Mouse (Mus musculus) heart, adult 2 months (tissue): ENCODE results near the gene Eps8l3. TPM values are rescaled to one million over a fixed set of nuclear protein-coding genes. Genes with fewer than 3 reads are reported as not detected.

Experiments used
- DNase-seq, 2 experiments: peaks; one replicate each; pipeline ENCODE4 v3.0.0; 2021
- H3K27ac ChIP-seq: fragments of 200-600 bp; 2 replicates; pipeline ENCODE4 v1.8.1; 2022
- H3K27me3 ChIP-seq: fragments of 200-500 bp; 2 replicates; pipeline ENCODE4 v1.6.1; 2012; ENCODE audit warnings: mild to moderate bottlenecking, low read length, inconsistent platforms, mixed read lengths; ENCODE audit not compliant: control insufficient read depth, insufficient read depth
- H3K36me3 ChIP-seq: fragments of 200-500 bp; 2 replicates; pipeline ENCODE4 v1.6.1; 2012; ENCODE audit warnings: low read length, inconsistent platforms; ENCODE audit not compliant: control insufficient read depth, insufficient read depth
- H3K4me1 ChIP-seq: fragments of 200-500 bp; 2 replicates; pipeline ENCODE4 v1.6.1; 2011; ENCODE audit warnings: low read length; ENCODE audit not compliant: control insufficient read depth, insufficient read depth
- H3K4me3 ChIP-seq: fragments of 200-600 bp; 2 replicates; pipeline ENCODE4 v1.8.1; 2022
- H3K79me2 ChIP-seq: fragments of 200-500 bp; replicated peaks from 2 replicates; pipeline ENCODE4 v1.6.1; 2012; ENCODE audit warnings: mild to moderate bottlenecking, inconsistent platforms, low read length, moderate library complexity, mixed read lengths; ENCODE audit not compliant: control insufficient read depth, insufficient read depth
- H3K9ac ChIP-seq: fragments of 200-500 bp; 2 replicates; pipeline ENCODE4 v1.6.1; 2012; ENCODE audit warnings: low read depth, mild to moderate bottlenecking, control low read depth, inconsistent platforms, low read length, mixed read lengths
- CTCF ChIP-seq: fragments of 200-600 bp; IDR thresholded peaks from 2 replicates; pipeline ENCODE4 v1.8.1; 2022; ENCODE audit warnings: antibody characterized with exemption, mild to moderate bottlenecking, moderate library complexity
- EP300 ChIP-seq: fragments of 200-500 bp; IDR thresholded peaks from 2 replicates; pipeline ENCODE4 v1.6.1; 2011; ENCODE audit warnings: low read depth, low read length, control low read depth; ENCODE audit not compliant: insufficient read depth
- POLR2A ChIP-seq: fragments of 200-500 bp; IDR thresholded peaks from 2 replicates; pipeline ENCODE4 v1.6.1; 2011; ENCODE audit warnings: mild to moderate bottlenecking, low read depth, low read length, control low read depth; ENCODE audit not compliant: insufficient read depth
- WGBS: fragments of 180-500 bp; shearing (Covaris S2); methylation state at CpG from one replicate; pipeline ENCODE4 v1.1.7; 2018; 5-methylcytosine and 5-hydroxymethylcytosine counted together
- intact Hi-C: fragments of 180-260 bp; cut with DNase I; formaldehyde crosslinking; loops from one replicate; pipeline ENCODE4 v1.15.1; 2025
- polyA plus RNA-seq: library from polyadenylated mRNA; depleted of rRNA; stranded (reverse); fragments of >200 nt; gene quantifications from 2 replicates; pipeline ENCODE4 v1.2.3, GENCODE M21; 2012
- total RNA-seq, 2 experiments: library from RNA; stranded (reverse); gene quantifications; 2 replicates each; pipeline ENCODE4 v1.2.3; 2021

Eps8l3 gene
- total and polyA plus RNA-seq, 3 experiments = not detected

DNA sequence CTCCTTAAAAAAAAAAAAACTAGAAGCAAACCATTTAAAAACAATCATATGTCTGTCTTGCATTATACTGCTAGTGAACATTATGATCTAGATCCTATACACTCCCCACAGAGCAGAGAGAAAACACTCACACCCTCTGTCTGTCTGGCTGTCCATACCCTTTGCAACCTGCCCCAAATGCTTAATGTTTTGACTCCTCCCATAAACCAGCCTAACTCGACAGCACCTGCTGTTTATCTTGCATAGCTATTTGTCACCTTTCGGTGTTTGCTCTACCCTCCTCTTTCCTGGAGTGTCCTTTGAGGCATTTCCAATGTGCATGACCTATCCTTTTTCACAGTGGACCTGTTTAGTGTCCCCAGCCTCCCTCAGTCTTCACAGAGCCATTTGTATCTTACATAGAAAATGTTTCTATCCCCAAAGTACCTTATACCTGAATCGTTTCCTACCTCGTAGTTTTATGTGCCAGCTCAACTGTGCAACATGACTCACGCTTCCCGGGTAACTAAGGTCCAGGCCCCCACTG, 18.2 kb downstream of the Eps8l3 start:
- no peaks in the 10 kb centered on the region for H3K27me3 ChIP-seq
- intact Hi-C loops = no loop called here
- H3K79me2 ChIP-seq = no peaks in the 10 kb centered on the region
- 8% methylated on average over 6 of the region's 6 CpGs for whole genome bisulfite sequencing
- H3K9ac ChIP-seq = 0 out of 2 replicates have a peak overlapping the region, but pooled peaks have one; percentile 28
- H3K36me3 ChIP-seq = no peaks in the 10 kb centered on the region
- H3K4me3 ChIP-seq = peak overlapping the region; percentile 69
- DNase-seq = no peak
- peak overlapping the region; percentile 85; the same call in 1 of the 2 replicates for H3K27ac ChIP-seq
- no peaks in the 10 kb centered on the region for H3K4me1 ChIP-seq
- TF ChIP-seq EP300 (no peak), CTCF (no peak), POLR2A (no peak)

DNA sequence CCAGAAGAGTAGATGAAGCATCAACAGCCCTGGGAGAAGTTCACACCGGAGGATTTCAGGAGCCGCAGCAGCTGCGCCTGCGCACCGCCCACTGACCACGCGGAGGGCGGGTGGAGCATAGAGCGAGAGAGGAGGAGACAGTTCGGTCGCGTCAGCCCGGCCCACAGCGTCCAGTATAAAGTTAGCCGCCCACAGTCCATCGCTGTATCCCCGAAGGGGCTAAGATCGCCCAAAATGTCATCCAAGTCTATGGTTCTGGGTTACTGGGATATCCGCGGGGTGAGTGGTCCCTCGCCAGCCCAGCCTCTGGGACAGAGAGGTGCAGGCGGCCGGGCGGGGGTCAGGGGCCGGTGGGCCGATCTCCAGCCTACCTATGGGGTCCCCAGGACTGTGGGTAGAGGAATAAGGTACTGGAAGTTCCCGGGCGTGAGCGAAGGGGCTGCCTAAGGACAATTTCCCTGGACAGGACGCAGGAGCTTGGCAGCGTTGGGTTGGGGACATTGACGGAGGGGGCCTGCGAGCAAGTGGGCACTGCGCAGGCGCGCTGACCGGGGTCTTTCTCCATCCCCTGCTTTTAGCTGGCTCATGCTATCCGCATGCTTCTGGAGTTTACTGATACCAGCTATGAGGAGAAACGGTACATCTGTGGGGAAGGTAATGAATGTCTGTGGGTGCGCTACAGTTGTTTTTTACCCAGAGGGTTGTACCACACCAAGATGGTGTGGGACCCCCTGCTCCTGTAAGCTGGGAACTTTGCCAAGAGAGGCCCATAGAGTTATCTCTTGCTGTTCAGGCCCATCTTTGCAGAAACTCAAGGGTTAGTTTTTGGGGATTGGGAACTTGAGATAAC, 18.9 kb downstream of the Eps8l3 start, which contains the start of gene Gstm5:
Gene Gstm5 (plus strand): TSS at position 102 of the 850 bp plus-strand sequence.
- Histone ChIP-seq H3K27ac (peak within 1 kb of the TSS; percentile 85), H3K36me3 (no peaks in the 10 kb centered on the region), H3K79me2 (no peaks in the 10 kb centered on the region), H3K4me3 (peak within 1 kb of the TSS; percentile 69), H3K4me1 (no peaks in the 10 kb centered on the region), H3K27me3 (no peaks in the 10 kb centered on the region), H3K9ac (peak within 1 kb of the TSS; percentile 59)
- DNase-seq = peak; percentile 86
- TF ChIP-seq CTCF = no peak
- peak; percentile 83 for TF ChIP-seq POLR2A
- no peak for TF ChIP-seq EP300
- 7% methylated on average over 40 of the region's 40 CpGs for WGBS
- intact Hi-C loops = no loop called here

DNA sequence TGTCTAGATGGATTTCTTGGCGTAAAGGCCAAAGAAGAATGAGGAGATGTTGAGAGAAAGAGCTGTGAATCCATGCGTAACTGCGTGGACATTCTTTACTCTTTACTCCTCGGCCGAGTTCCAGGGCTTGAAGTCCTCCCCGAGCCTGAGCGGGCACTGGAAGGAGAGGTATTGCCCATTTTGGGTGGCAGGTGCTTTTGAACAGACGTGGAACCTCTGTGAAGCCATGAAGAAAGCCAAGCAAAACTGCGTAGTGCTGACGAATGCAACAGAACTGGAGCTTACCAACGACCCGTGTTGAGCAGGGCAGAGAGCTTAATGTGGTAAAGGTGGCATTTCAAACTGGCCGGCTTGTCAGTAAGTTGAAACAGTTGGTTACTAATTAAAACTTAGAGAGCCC, 21.7 kb downstream of the Eps8l3 start:
- 93% methylated on average over 13 of the region's 13 CpGs for WGBS

DNA sequence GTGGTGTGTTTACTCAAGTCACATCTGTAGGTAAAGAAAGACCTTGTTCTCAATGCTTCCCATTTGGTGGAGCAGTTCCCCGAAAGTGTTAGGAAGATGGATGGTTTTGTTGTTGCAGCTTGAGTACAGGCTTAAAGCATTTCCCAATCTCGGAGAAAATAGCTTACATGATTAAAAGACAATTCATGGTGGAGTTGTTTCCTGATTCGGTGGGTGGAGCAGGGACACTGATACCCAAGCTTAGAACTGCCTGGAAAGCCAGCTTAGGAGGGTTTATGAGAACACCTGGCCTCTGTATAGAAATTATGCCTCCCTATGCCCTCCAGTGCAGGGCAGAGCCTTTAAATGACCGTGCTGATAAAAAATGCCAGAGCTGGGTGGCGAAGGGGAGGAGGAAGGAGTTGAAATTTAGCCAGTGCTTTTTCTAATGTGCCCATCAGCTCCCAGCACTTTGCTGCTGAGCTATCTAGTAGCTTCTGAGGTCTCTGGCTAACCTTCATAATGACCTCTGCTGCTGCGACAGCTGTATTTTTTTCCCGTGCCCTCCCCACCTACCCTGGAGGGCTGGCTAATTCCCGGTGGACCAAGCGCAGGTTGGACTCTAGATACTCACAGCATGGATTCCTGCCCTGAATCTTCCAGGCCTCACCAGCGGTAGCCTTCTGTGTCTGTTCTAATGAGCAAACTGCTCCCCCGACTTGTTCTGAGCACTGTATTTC, 24.1 kb downstream of the Eps8l3 start:
- 54% methylated on average over 11 of the region's 11 CpGs for WGBS
- Histone ChIP-seq H3K9ac (no peak overlapping the region), H3K27me3 (no peaks in the 10 kb centered on the region), H3K79me2 (no peaks in the 10 kb centered on the region), H3K27ac (no peak overlapping the region), H3K4me3 (no peak overlapping the region), H3K4me1 (no peaks in the 10 kb centered on the region), H3K36me3 (no peaks in the 10 kb centered on the region)
- intact Hi-C loops = no loop called here
- no peak for TF ChIP-seq CTCF
- no peak for TF ChIP-seq POLR2A
- no peak for TF ChIP-seq EP300
- DNase-seq = no peak

More for the DNA sequence above, 21.7 kb downstream of the Eps8l3 start:
- no peaks in the 10 kb centered on the region for H3K4me1 ChIP-seq
- no peaks in the 10 kb centered on the region for H3K27me3 ChIP-seq
- no peak overlapping the region for H3K27ac ChIP-seq
- intact Hi-C loops = no loop called here
- no peaks in the 10 kb centered on the region for H3K79me2 ChIP-seq
- H3K4me3 ChIP-seq = no peak overlapping the region
- DNase-seq = no peak
- TF ChIP-seq POLR2A (no peak), EP300 (no peak), CTCF (no peak)
- H3K9ac ChIP-seq = no peak overlapping the region
- H3K36me3 ChIP-seq = no peaks in the 10 kb centered on the region

DNA sequence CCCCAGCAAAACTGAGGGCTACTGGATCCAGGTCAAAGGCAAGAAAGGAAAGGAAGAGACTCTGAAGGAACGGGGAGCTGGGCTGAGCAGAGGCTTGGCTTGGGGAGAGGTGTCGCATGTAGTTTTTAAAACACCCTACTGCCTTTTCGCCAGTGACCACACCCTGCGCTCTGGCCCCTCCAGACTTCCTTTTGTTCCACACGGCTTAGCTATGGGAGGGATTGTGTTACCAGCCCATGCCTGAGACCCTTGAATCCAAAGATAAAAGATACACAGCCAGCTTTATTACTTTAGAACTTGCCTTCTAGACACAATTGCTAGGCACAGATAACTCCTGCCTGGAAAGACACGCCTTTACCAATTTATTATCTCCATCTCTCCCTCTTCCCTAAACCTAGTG, 28.9 kb downstream of the Eps8l3 start:
- H3K4me3 ChIP-seq = no peak overlapping the region

DNA sequence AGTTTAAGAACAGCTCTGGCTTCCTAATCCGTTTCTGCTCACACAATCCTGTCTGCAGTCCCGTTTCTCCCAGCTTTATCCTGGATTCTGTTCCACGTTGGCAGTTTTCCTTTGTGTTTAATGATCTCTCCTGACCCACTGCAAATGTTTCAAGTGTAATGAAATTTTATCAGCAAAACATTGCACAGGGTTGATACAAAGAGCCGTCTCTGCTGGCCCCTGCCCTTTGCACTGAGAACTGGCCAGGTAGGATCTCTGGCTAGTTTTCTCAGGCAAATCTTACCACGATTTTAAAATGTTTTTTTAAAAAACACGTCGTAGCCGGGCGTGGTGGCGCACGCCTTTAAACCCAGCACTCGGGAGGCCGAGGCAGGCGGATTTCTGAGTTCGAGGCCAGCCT, 39.6 kb downstream of the Eps8l3 start:
- intact Hi-C loops = loop anchor here (1.0 kb wide), 1 partner anchor 49 kb away; no protein-coding TSS in a partner anchor
- Histone ChIP-seq H3K9ac (no peak overlapping the region), H3K79me2 (no peaks in the 10 kb centered on the region), H3K4me3 (no peak overlapping the region), H3K36me3 (no peaks in the 10 kb centered on the region), H3K4me1 (no peaks in the 10 kb centered on the region), H3K27ac (no peak overlapping the region), H3K27me3 (no peaks in the 10 kb centered on the region)
- TF ChIP-seq CTCF = no peak
- no peak for TF ChIP-seq POLR2A
- TF ChIP-seq EP300 = no peak
- WGBS = 77% methylated on average over 15 of the region's 15 CpGs
- DNase-seq = no peak

More for the DNA sequence above, 28.9 kb downstream of the Eps8l3 start:
- Histone ChIP-seq H3K9ac (no peak overlapping the region), H3K36me3 (no peaks in the 10 kb centered on the region), H3K27me3 (no peaks in the 10 kb centered on the region), H3K27ac (no peak overlapping the region), H3K4me1 (no peaks in the 10 kb centered on the region), H3K79me2 (no peaks in the 10 kb centered on the region)
- 57% methylated on average over 6 of the region's 6 CpGs for WGBS
- no peak for DNase-seq
- no peak for TF ChIP-seq CTCF
- TF ChIP-seq POLR2A = no peak
- no peak for TF ChIP-seq EP300
- intact Hi-C loops = no loop called here
